Mouse (Mus musculus): Measurements from ENCODE around the gene Strc. TPM values are rescaled to one million over a fixed set of nuclear protein-coding genes. Genes with fewer than 3 reads are reported as not detected.

The Strc gene
- polyA plus RNA-seq, 1 experiment from 2014 or later, result not detected

DNA sequence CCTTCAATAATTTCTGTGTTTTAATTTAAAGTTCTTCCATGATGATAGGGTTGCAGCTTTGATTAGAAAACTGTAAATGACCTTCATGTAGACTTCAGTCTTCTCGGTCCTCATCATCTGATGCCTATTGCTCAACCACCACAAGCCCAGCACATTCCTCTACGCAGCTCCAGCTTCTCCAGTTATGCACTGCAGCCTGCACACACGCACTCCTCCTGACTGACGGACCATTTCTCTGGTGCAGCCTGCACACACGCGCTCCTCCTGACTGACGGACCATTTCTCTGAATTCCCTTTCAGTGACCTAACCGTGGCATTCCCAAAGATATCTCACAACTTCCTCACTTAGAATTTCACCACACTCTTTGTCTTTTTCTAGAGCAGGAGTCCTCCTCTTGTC lies 33.8 kb downstream of the Strc start:
- H3K4me3 ChIP-seq (replicated peaks), result no peak overlapping the region

DNA sequence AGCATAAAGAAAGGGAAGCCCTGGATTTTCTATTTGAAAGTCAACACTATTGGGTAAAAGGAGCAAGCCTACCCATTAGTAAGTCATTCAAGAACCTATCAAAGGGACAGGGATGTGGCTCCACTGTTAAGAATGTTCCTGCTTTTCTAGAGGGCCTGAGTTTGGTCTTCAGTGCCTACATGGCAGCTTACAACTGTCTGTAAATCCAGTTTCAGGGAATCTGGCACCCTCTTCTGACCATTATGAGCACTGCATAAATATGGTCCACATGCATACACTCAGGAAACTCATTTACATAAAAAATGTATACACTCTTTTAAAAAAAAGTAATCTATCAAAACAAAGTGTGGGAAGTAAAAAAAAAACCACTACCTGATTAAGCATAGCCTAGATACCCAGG lies 47.9 kb downstream of the Strc start:
- Histone ChIP-seq H3K9me3 (peaks cover 6% of the 10 kb centered on the region; the same call in 1 of the 2 replicates), H3K4me1 (no peaks in the 10 kb centered on the region), H3K4me3 (replicated peaks) (no peak overlapping the region), H3K4me2 (no peak overlapping the region), H3K27ac (no peak overlapping the region), H3K9ac (no peak overlapping the region), H3K27me3 (no peaks in the 10 kb centered on the region), H3K36me3 (replicated peaks) (peaks cover 7% of the 10 kb centered on the region; the same call in 1 of the 2 replicates)
- no peak for ATAC-seq (ENCODE audit: low FRiP score)

More for the DNA sequence above, 33.8 kb downstream of the Strc start:
- Histone ChIP-seq H3K4me1 (peaks cover 11% of the 10 kb centered on the region), H3K4me2 (no peak overlapping the region), H3K9ac (no peak overlapping the region), H3K36me3 (replicated peaks) (no peaks in the 10 kb centered on the region; the same call in 1 of the 2 replicates), H3K9me3 (no peaks in the 10 kb centered on the region), H3K27ac (no peak overlapping the region), H3K27me3 (peaks cover 19% of the 10 kb centered on the region)
- ATAC-seq (ENCODE audit: low FRiP score), result no peak
- 72% methylated on average over 8 of the region's 8 CpGs for WGBS

DNA sequence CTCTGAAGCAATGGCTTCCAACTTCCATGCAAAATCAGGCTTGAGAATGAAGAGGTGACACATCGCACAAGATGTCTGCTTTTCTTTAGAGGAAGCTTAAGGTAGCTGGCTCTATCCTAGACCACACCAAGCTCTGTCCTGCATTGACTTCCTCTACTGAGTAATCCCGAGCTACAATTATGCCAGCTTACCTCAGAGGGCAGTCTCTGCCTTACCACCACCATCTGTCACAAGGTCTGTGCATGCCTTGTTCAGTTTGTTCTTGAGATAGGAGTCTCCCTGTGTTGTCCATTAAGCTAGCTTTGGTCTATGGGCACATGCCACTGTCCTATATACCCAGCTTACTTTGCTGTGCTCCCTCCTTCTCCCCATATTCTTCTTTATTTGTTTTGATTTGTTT lies 57.5 kb downstream of the Strc start:
- Histone ChIP-seq H3K4me1 (no peaks in the 10 kb centered on the region), H3K27ac (no peak overlapping the region), H3K9me3 (no peaks in the 10 kb centered on the region), H3K9ac (no peak overlapping the region), H3K36me3 (replicated peaks) (peaks cover 11% of the 10 kb centered on the region), H3K4me3 (replicated peaks) (no peak overlapping the region), H3K27me3 (no peaks in the 10 kb centered on the region), H3K4me2 (no peak overlapping the region)
- WGBS, result 94% methylated on average over 2 of the region's 2 CpGs
- ATAC-seq (ENCODE audit: low FRiP score), result no peak

DNA sequence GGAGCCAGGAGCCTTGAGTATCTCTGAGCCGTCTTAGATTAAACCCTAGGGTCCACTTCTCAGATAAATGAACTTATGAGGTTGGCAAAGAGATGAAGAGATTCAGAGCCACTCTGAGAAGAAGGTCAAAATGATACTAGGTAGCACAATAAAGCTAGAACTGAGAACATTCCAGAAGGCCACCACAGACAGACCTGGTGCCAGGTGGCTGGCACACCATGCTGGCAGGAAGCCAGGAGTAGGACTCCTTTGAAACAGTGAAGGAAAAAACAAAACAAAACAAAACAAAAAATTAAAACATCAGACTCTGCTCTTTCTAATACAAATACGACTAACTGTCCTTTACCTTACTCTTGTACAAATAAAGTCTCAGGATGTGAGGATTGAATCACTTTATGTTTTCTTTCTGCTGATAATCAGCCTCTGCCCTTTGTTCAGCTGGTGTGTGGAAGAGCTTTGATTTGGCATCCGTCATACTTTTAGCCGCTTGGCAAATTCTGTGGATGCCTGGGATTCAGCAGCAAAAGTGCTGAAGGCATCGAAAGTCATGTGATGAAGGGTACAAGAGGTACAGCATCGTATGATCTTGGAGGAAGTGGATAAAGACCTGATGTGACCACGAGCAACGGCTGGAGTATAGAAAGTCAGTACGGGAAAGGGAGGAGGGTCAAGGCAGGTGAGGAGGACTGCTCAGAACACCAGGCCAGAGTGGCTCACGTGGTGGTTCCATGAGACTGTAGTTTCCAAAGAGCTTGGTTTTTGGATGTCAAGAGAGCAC lies 63.1 kb downstream of the Strc start:
- ATAC-seq (ENCODE audit: low FRiP score), result no peak
- H3K27ac ChIP-seq, result no peak overlapping the region

DNA sequence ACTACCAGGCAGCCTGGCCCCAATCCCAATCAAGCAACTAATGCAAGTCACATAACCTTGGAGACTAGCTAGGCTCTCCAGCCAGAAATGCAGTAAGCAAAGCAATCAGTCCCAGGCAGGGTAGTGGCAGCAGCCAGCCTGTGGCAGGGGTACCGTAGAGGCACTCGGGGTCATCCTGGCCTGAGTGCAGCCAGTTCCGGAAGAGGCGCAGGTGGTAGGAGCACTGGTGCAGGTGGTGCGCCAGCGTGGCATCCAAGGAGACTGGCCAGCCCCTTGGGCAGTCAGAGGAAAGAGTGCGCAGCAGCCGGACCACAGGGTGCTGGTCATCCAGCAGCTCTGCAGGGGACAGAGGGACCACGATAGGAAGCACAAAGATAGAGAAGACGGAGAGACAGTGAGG lies 63.9 kb downstream of the Strc start:
- WGBS, result 92% methylated on average over 10 of the region's 10 CpGs
- no peak overlapping the region for H3K4me2 ChIP-seq
- H3K27ac ChIP-seq, result no peak overlapping the region
- no peaks in the 10 kb centered on the region for H3K4me1 ChIP-seq
- H3K36me3 ChIP-seq (replicated peaks), result peaks cover 8% of the 10 kb centered on the region; the same call in 1 of the 2 replicates
- no peak overlapping the region for H3K4me3 ChIP-seq (replicated peaks)
- no peaks in the 10 kb centered on the region for H3K9me3 ChIP-seq
- ATAC-seq (ENCODE audit: low FRiP score), result no peak
- no peak overlapping the region for H3K9ac ChIP-seq
- H3K27me3 ChIP-seq, result no peaks in the 10 kb centered on the region

More for the DNA sequence above, 63.1 kb downstream of the Strc start:
- H3K36me3 ChIP-seq (replicated peaks), result peaks cover 8% of the 10 kb centered on the region; the same call in 1 of the 2 replicates
- H3K4me3 ChIP-seq (replicated peaks), result no peak overlapping the region
- H3K27me3 ChIP-seq, result no peaks in the 10 kb centered on the region
- no peaks in the 10 kb centered on the region for H3K9me3 ChIP-seq
- H3K9ac ChIP-seq, result no peak overlapping the region
- H3K4me1 ChIP-seq, result no peaks in the 10 kb centered on the region
- 90% methylated on average over 10 of the region's 10 CpGs for WGBS
- no peak overlapping the region for H3K4me2 ChIP-seq

DNA sequence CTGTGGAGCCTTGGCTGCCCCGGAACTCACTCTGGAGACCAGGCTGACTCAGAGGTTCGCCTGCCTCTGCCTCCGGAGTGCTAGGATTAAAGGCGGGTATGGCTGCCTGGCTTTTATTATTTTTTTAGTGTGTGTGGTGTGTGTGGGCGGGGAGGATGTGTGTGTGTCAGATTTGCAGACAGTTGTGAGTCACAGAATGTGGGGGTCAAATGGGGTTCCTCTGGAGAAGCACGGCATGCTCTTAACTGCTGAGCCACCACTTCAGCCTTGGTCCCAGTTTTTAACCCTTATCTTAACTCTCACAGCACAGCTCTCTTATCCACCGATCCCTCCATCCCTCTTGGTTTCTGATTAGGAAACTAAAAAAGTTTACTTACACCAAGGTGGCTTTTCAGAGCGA lies 70.7 kb downstream of the Strc start:
- no peak for ATAC-seq (ENCODE audit: low FRiP score)
- no peaks in the 10 kb centered on the region for H3K4me1 ChIP-seq
- H3K27ac ChIP-seq, result no peak overlapping the region
- no peak overlapping the region for H3K4me3 ChIP-seq (replicated peaks)
- H3K9ac ChIP-seq, result no peak overlapping the region
- 85% methylated on average over 8 of the region's 8 CpGs for WGBS
- H3K9me3 ChIP-seq, result no peaks in the 10 kb centered on the region
- no peak overlapping the region for H3K4me2 ChIP-seq
- H3K27me3 ChIP-seq, result no peaks in the 10 kb centered on the region
- H3K36me3 ChIP-seq (replicated peaks), result peaks cover 13% of the 10 kb centered on the region; the same call in 1 of the 2 replicates

Other genes starting within 250 kb of the Strc start
- 25.7 and 33.3 TPM in 2 replicates for gene Adal, start 246.7 kb downstream of the Strc start, polyA plus RNA-seq (2016; fragmentation: Nextera tagmentation; extraction: Ambion mirVana)
- 21.7 and 26.6 TPM in 2 replicates for gene Lcmt2, start 246.5 kb downstream of the Strc start, polyA plus RNA-seq (2016; fragmentation: Nextera tagmentation; extraction: Ambion mirVana)
- 82.9 and 83.1 TPM in 2 replicates for gene Tubgcp4, start 216.5 kb downstream of the Strc start, polyA plus RNA-seq (2016; fragmentation: Nextera tagmentation; extraction: Ambion mirVana)
- 14.4 and 16.2 TPM in 2 replicates for gene Zscan29, start 216.0 kb downstream of the Strc start, polyA plus RNA-seq (2016; fragmentation: Nextera tagmentation; extraction: Ambion mirVana)
- 216 and 229 TPM in 2 replicates for gene Trp53bp1, start 115.8 kb downstream of the Strc start, polyA plus RNA-seq (2016; fragmentation: Nextera tagmentation; extraction: Ambion mirVana)
- 9.3 and 12.7 TPM in 2 replicates for gene Map1a, start 97.6 kb downstream of the Strc start, polyA plus RNA-seq (2016; fragmentation: Nextera tagmentation; extraction: Ambion mirVana)
- gene Ppip5k1, start 31.8 kb downstream of the Strc start, polyA plus RNA-seq (2016; fragmentation: Nextera tagmentation; extraction: Ambion mirVana), result 12.5 and 14.5 TPM in 2 replicates
- gene Ckmt1, start 29.5 kb downstream of the Strc start, polyA plus RNA-seq (2016; fragmentation: Nextera tagmentation; extraction: Ambion mirVana), result 8.5 and 14.4 TPM in 2 replicates
- gene Pdia3, start 26.6 kb upstream of the Strc start, polyA plus RNA-seq (2016; fragmentation: Nextera tagmentation; extraction: Ambion mirVana), result 416 and 432 TPM in 2 replicates
- 2.9 and 3.6 TPM in 2 replicates for gene Catsper2, start 26.6 kb upstream of the Strc start, polyA plus RNA-seq (2016; fragmentation: Nextera tagmentation; extraction: Ambion mirVana)
- 6.9 and 12.4 TPM in 2 replicates for gene Ell3, start 57.1 kb upstream of the Strc start, polyA plus RNA-seq (2016; fragmentation: Nextera tagmentation; extraction: Ambion mirVana)
- gene Serf2, start 62.0 kb upstream of the Strc start, polyA plus RNA-seq (2016; fragmentation: Nextera tagmentation; extraction: Ambion mirVana), result 456 and 479 TPM in 2 replicates
- 124 and 130 TPM in 2 replicates for gene Hypk, start 66.1 kb upstream of the Strc start, polyA plus RNA-seq (2016; fragmentation: Nextera tagmentation; extraction: Ambion mirVana)
- 0.85 and 0.88 TPM in 2 replicates for gene Serinc4, start 69.6 kb upstream of the Strc start, polyA plus RNA-seq (2016; fragmentation: Nextera tagmentation; extraction: Ambion mirVana)
- gene Mfap1b, start 86.9 kb upstream of the Strc start, polyA plus RNA-seq (2016; fragmentation: Nextera tagmentation; extraction: Ambion mirVana), result 67.6 and 70.1 TPM in 2 replicates
- 30.2 and 34.6 TPM in 2 replicates for gene Mfap1a, start 119.5 kb upstream of the Strc start, polyA plus RNA-seq (2016; fragmentation: Nextera tagmentation; extraction: Ambion mirVana)
- 15.5 and 15.7 TPM in 2 replicates for gene Wdr76, start 119.6 kb upstream of the Strc start, polyA plus RNA-seq (2016; fragmentation: Nextera tagmentation; extraction: Ambion mirVana)

Data from forebrain, embryonic 12.5 days (tissue).